Mouse (Mus musculus) adrenal gland, adult 8-10 months (tissue): Measurements from ENCODE around the gene Aldh1b1. TPM values are rescaled to one million over a fixed set of nuclear protein-coding genes. Genes with fewer than 3 reads are reported as not detected.
A peak's percentile ranks its signal among the peaks of the same experiment; 100 is the strongest.

Experiments used
- DNase-seq: peaks from one replicate; pipeline ENCODE4 v3.0.0; 2022
- total RNA-seq, 4 experiments: library from RNA; stranded (reverse); gene quantifications; 2 replicates each; pipeline ENCODE4 v1.2.4; 2022

Gene Aldh1b1
- 10 to 100 TPM; 39.2 to 46.2 (median 41.9) TPM for total RNA-seq

GRCm38 (mm10) chr4:45798964-45799363 lies at the start of gene Aldh1b1:
TSS of gene Aldh1b1 (plus strand) at chr4:45799022.
- peak; percentile 78 for DNase-seq

- DNase-seq, result no peak
These were observed 49.4 kb upstream of the Aldh1b1 start for GRCm38 (mm10) chr4:45749449-45749848.

GRCm38 (mm10) chr4:45750477-45750876 lies 48.3 kb upstream of the Aldh1b1 start:
- DNase-seq, result no peak

GRCm38 (mm10) chr4:45753211-45753809 lies 45.5 kb upstream of the Aldh1b1 start:
- no peak for DNase-seq

DNA sequence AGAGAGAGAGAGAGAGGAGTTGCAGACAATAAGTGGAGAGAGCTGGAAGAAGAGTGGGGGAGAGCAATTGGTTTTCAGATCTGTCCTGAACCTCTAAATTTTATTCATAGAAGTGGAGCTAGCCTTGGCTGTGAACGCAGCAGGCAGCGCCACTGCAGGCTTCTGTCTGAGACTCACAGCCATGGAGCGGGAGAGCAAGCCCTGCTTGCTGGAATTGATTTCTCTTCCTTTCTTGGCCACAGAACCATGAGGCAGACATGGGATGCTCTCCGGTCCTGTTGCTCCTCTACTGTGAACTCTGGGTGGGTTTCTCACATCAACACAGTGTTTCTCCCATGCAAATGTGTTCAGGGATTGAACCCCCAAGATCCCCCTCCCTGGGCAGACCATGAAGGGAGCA lies 44.7 kb upstream of the Aldh1b1 start:
- DNase-seq, result no peak

- DNase-seq, result no peak
These were observed 43.7 kb upstream of the Aldh1b1 start for GRCm38 (mm10) chr4:45755097-45755496.

- no peak for DNase-seq
These were observed 42.9 kb upstream of the Aldh1b1 start for GRCm38 (mm10) chr4:45755881-45756280.

- DNase-seq, result no peak
These were observed 40.9 kb upstream of the Aldh1b1 start for GRCm38 (mm10) chr4:45757941-45758340.

GRCm38 (mm10) chr4:45759411-45759810 lies 39.4 kb upstream of the Aldh1b1 start:
- DNase-seq, result no peak

- DNase-seq, result no peak
These were observed 36.2 kb upstream of the Aldh1b1 start for GRCm38 (mm10) chr4:45762600-45762999.

DNA sequence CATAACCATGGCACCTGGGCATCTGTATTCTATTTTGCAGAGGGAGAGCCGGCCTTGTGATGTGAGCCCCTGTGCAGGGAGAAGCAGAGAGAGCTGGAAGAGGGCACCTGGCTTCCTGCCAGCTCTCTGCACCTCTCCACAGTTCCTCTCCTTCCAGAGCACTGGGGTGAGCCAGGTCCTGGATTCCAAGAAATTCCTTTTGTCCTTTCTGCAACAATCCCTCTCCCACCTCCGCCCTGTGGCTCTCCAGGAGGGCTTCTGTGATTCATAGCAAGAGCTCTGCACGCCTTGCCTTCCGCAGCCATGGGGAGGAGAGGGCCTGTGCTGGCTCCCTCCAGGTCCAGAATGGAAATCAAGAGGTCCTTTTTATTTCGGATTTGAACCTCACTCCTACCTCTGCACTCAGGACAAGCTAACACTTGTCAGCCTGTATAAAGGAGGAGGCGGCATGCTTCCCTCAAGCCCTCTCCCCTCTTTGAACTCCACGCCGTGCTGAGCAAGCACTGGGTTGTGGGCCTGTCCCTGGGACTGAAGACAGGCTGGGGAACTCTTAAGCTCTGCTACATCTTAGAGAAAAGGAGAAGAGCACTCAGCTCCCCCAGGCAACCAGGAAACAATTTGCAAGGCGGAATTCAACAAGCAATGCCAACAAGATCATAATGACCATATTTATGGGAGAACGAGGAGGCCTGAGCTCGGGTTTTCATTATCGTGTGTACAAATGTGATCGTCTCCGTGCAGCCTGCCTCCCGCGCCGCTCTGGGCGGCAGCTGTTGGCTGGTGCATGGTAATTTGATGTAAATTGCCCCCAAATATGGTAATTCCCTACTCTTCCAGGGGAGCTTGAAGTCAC lies 35.3 kb upstream of the Aldh1b1 start:
- DNase-seq, result no peak

DNA sequence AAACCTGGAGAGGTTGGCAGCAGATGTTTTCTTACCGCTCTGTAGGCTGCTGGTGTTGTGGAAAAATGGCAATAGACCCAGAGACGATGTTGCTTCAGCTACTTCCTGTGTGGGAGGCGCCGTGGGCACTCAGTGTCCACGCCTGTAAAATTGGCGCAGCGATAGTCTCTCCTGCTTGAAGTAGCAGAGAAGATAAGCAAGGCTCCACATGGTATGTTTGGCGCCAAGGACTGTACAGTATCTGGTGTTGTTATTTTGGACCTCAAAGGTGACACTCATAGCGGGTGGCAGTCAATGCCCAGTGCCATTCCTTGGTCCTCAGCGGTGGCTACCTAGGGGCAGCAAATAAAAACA lies 34.7 kb upstream of the Aldh1b1 start:
- DNase-seq, result no peak

- DNase-seq, result no peak
These were observed 33.7 kb upstream of the Aldh1b1 start for GRCm38 (mm10) chr4:45765121-45765564.

GRCm38 (mm10) chr4:45765565-45766201 lies 33.1 kb upstream of the Aldh1b1 start:
- no peak for DNase-seq

- no peak for DNase-seq
These were observed 32.0 kb upstream of the Aldh1b1 start for GRCm38 (mm10) chr4:45766774-45767173.

DNA sequence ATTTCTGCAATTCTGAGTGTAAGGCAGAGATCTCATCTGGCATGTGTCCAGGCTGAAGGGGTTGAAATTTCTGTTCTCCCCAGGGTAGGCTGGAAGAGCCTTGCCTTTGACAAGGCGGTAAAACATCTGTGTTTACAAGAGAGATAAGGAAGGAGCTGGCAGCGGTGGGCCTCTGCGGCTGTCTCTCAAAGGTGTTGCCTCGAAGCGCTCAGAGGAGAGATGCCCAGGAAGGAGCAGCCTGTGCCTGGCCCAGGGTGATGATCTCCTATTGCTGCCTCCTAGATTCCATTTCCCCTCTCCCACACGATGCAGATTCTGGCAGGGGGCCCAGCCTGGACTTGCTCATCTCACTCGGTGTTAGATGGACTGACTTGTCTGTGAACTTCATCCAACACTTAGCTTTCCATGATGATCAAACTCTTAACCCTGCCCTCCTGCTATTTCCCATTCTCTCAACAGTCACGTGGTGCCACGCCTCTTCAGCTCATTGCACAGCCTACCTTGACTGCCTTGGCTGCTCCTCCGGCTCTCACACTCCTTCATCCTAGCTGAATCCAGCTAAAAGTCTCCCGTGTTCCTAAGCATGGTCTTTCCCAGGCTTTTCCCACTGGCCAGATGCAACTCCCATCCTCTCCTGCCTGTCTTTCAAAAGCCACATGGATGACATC lies 30.8 kb upstream of the Aldh1b1 start:
- no peak for DNase-seq

DNA sequence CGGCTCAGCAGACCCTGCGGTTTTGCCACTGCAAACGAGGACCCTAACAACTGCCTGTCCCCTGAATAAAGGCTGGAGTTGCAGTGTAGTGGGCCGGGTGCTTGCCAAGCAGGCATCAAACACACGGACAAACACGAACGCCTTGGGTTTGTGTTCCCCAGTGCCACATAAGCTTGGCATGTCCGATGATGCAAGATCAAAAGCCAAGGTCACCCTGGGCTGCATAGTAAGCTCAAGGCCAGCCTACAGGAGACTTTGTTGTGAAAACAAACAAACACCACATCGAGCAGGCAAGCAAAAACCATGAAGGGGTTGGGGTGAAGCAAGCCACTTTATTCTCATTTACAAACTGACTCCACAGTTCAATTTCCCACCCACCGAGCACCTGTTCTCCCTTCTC lies 29.7 kb upstream of the Aldh1b1 start:
- DNase-seq, result peak; percentile 35

DNA sequence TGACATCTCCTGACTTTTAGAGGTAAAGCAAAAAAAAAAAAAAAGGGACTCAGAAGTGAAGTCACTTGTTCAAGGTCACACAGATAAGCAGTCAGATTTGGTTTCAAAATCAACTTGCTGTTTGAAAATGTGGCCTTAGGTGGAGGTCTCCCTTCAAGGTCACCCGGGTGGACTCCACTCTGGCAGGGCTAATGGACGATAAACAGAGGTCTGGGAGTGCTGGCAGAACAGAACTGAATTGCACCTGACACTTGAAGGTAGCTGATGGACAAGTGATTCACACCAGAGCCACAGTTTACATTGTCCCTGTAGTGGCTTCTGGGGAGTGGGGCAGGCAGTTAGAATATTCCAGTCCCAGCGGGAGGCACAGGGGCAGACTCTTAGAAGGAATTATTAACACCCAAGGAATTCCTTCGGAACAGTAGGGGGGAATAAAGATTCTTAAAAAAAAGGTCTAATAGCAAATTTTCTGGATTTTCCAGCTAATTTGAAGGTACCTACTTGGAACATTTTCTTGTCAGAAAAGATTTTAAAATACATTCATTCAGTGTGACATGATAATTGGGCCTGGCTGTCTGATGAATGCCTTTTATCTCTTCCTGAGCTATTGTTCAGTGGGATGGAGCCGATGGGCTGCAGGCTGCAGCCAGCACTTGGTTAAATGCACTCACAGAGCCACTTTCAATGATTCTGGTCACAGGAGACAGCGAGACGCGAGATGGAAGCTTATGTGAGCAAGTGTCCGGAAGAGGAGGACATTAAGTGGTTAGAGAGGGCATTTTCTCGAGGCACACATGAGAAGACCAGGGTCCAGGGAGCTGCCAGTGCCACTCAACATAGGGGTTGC lies 28.8 kb upstream of the Aldh1b1 start:
- DNase-seq, result peak; percentile 42

GRCm38 (mm10) chr4:45770638-45771033 lies 28.2 kb upstream of the Aldh1b1 start:
- DNase-seq, result no peak

- no peak for DNase-seq
These were observed 27.6 kb upstream of the Aldh1b1 start for GRCm38 (mm10) chr4:45771173-45771572.

DNA sequence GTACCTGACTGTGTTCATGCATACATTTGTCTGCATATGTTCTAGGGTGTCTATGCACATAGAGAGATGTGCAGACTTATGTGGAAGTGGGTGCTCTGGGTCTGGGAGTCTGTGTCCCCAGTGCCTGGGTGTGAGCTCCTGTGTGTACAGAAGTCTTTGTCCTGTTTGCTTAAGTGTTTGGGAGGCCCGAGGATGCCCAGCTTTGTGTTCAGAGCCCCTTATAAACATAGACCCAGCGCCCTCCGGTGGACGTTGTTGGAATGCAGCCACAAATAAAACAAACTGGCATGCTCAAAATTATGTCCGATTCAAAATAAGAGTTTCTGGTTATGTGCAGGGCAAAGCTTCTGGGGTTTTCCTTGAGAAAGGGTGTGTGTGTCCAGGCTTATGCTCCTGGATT lies 27.2 kb upstream of the Aldh1b1 start:
- DNase-seq, result peak; percentile 43

DNA sequence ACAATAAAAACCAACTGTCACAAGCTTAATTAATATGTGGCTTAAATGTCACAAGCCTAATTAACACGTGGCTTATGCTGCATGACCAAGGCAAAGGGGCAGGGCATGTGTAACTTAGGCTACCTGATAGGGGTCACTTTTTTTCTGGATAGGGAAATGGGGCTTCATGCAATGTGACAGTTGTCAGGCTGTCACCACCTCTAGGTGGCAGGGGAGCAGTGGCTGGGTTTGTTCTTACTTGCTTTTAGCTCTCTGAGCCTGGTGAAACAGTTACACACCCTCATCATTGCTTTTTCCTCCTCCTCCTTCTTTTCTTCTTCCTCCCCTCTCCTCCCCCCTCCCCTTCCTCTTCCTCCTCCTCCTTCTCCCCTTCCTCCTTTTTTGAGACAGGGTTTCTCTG lies 15.2 kb upstream of the Aldh1b1 start:
- no peak for DNase-seq
